ENCODE assay signal across 12 mouse cellular contexts in genomic region chr6:29079291-29079690, GRCm38 (mm10). TPM values are rescaled to one million over a fixed set of nuclear protein-coding genes. Genes with fewer than 3 reads are reported as not detected.
DNase-seq lines count a peak whose midpoint lies in the region; ATAC-seq and TF ChIP-seq lines count a peak whose summit lies in the region.
"Had no signal": no experiment of that assay in that cellular context is flagged by ENCODE, and none has a peak within 500 bp of the region (broad histone marks: within the 10 kb centered on the region; RNA-seq: fewer than 3 reads in every experiment).

No protein-coding gene starts in this region.

- H3K4me2 ChIP-seq in kidney, embryonic 14.5 days (replicated peaks; ENCODE audit: low read depth, low read length) = no peak overlapping the region

- no peak for TF ChIP-seq POLR2A in kidney, adult 2 months (IDR thresholded peaks at IDR 0.05; ENCODE audit: low read depth, low read length)

- no peak overlapping the region for H3K4me3 ChIP-seq in kidney, embryonic 14.5 days (ENCODE audit: low read length)
- H3K4me3 ChIP-seq in kidney, adult 2 months (ENCODE audit: insufficient read depth, low read depth, low read length) = no peak overlapping the region

- DNase-seq in kidney, postnatal 14 days = peak; percentile 5
- DNase-seq in frontal cortex, postnatal 14 days (ENCODE audit: low spot score in 2 of 2) = peak; percentile 45 to 65
- DNase-seq in layer of hippocampus, postnatal 14 days (ENCODE audit: low spot score in 2 of 2) = peak; percentile 56 to 60
- DNase-seq in right cerebral cortex, postnatal 10 days (ENCODE audit: low spot score in 2 of 2) = peak; percentile 76 to 87
- DNase-seq in c-Kit-positive CD71-positive TER-119-positive erythroid progenitor cells, embryonic 14.5 days (ENCODE audit: low spot score) = no peak
- DNase-seq in ovary, postnatal 10 days (ENCODE audit: low spot score) = no peak
- no peak for DNase-seq in kidney, adult 2 months
- DNase-seq: adrenal gland, adult 2 months; heart, adult 11 months; kidney, adult 18-20 months had no signal

- no peaks in the 10 kb centered on the region for H3K36me3 ChIP-seq in kidney, embryonic 14.5 days (ENCODE audit: control insufficient read depth, insufficient read depth, low read length)
- no peaks in the 10 kb centered on the region for H3K36me3 ChIP-seq in kidney, adult 2 months (ENCODE audit: control insufficient read depth, insufficient read depth, low read length)

- no peaks in the 10 kb centered on the region for H3K4me1 ChIP-seq in kidney, embryonic 14.5 days (ENCODE audit: control insufficient read depth, insufficient read depth, low read length)
- no peaks in the 10 kb centered on the region for H3K4me1 ChIP-seq in kidney, adult 2 months (ENCODE audit: control insufficient read depth, insufficient read depth, low read length)

- H3K27me3 ChIP-seq in kidney, embryonic 14.5 days (ENCODE audit: control insufficient read depth, insufficient read depth, low read length) = no peaks in the 10 kb centered on the region
- no peaks in the 10 kb centered on the region for H3K27me3 ChIP-seq in kidney, adult 2 months (replicated peaks; ENCODE audit: control insufficient read depth, insufficient read depth, low read length)

- H3K9me3 ChIP-seq in kidney, embryonic 14.5 days (ENCODE audit: control insufficient read depth, low read length) = no peaks in the 10 kb centered on the region

- 71% methylated on average over 4 of the region's 4 CpGs for WGBS in kidney, embryonic 14.5 days
- WGBS in kidney, adult 2 months = 62% methylated on average over 4 of the region's 4 CpGs

- H3K27ac ChIP-seq in kidney, embryonic 14.5 days (ENCODE audit: low read depth, low read length) = no peak overlapping the region
- no peak overlapping the region for H3K27ac ChIP-seq in kidney, adult 2 months (ENCODE audit: insufficient read depth, low read depth, low read length)

- no peak for TF ChIP-seq CTCF in kidney, adult 2 months (conservative IDR thresholded peaks at IDR 0.05; ENCODE audit: insufficient read depth, insufficient read length, low read depth, low read length)

- no peak overlapping the region for H3K9ac ChIP-seq in kidney, embryonic 14.5 days (ENCODE audit: low read depth, low read length)

- no peak for ATAC-seq in kidney, embryonic 14.5 days (ENCODE audit: low FRiP score, low TSS enrichment)

RNA-seq across cellular contexts. Expression of gene Lep, which starts 19.3 kb away (rescaled TPM):
- polyA plus RNA-seq in kidney, embryonic 14.5 days (2014; fragmentation: Nextera tagmentation; extraction: Ambion mirVana) = not detected in 2 replicates
- not detected for total RNA-seq in layer of hippocampus, postnatal 14 days (2021)
- polyA plus RNA-seq in kidney, adult 2 months (2012; rRNA removed) = 1.4 and 2.6 TPM in 2 replicates
- polyA plus RNA-seq: liver, embryonic 16.5 days had no signal

Comparison
In these comparisons a context has a peak if more than half of its experiments do, and no peak if none do; other contexts are left out.
1. DNase-seq: peak in kidney, postnatal 14 days (single experiment), frontal cortex, postnatal 14 days (2 of 2), layer of hippocampus, postnatal 14 days (2 of 2) and right cerebral cortex, postnatal 10 days (2 of 2); none in c-Kit-positive CD71-positive TER-119-positive erythroid progenitor cells, embryonic 14.5 days (single experiment), ovary, postnatal 10 days (single experiment) and kidney, adult 2 months (single experiment).